Mouse (Mus musculus) stomach, adult 2 months (tissue): ENCODE results near the gene Gm43302. TPM values are rescaled to one million over a fixed set of nuclear protein-coding genes. Genes with fewer than 3 reads are reported as not detected.

ENCODE experiments used
- polyA plus RNA-seq: library from polyadenylated mRNA; depleted of rRNA; stranded (reverse); fragments of >200 nt; gene quantifications from 2 replicates; pipeline ENCODE4 v1.2.3, GENCODE M21; 2012; rRNA removed

Gm43302 gene
- polyA plus RNA-seq, result 0.13 TPM in 1 of 2 replicates, not detected in the other

DNA sequence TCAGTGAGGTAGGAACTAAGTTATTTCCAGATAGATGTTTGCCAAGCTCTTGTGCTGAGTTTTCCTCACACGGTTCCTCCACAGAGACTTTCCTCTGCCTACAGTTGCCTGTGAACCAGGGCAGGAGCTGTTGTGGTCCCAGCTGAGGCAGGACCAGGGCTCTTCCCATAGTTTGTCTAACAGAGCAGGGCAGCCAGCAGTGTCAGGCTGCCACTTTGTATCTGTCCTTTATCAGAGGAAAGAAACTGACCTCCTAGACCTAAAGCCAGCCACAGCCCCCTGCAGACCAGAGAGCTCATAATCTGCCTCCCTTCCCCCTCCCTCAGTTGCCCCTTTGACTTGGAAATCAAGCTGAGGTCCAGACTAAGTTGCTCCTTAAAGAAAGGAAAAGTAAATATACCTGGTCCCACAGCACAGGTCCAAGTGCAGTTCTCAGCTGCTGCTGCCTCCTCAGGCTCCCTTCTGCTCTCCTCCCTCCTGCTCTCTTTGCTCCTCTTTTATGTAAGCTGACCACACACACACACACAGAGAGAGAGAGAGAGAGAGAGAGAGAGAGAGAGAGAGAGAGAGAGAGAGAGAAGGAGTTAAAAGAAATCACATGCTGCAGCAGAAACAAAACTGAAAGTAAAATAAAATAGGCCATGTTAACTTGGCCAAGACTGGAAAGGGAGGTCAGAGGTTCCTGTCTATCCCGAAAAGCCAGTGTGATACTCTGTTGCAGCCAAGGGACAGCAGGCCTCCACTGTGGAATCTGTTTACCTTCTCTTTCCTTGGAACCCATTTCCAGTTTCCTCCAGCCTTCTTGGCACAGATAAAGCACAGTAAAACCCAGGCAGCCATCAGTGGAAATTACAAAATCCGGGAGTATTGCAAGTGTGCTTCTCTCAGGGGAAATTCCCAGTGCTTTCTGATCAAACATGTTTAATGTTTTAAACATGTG lies at the start of gene Gm43302, which contains the start of gene Gbp6:
Gene Gm43302, minus strand, starts transcription at position 470 of the 940 bp plus-strand sequence.
Gene Gbp6, minus strand, starts transcription at position 473 of the 940 bp plus-strand sequence.

GRCm38 (mm10) chr5:105239483-105240047 lies 53.9 kb downstream of the Gm43302 start, which contains the start of gene Gbp10:
TSS of gene Gbp10 (minus strand) at chr5:105239533.

Other genes starting within 250 kb of the Gm43302 start
- gene Gbp9, start 154.2 kb downstream of the Gm43302 start, polyA plus RNA-seq, result 0.17 and 0.50 TPM in 2 replicates
- 0.08 TPM in 1 of 2 replicates, not detected in the other for gene Gbp8, start 154.2 kb downstream of the Gm43302 start, polyA plus RNA-seq
- gene Gbp4, start 154.1 kb downstream of the Gm43302 start, polyA plus RNA-seq, result 0.27 and 1.2 TPM in 2 replicates
- 0.05 TPM in 1 of 2 replicates, not detected in the other for gene Gbp10, start 54.2 kb downstream of the Gm43302 start, polyA plus RNA-seq
- 0.23 and 0.40 TPM in 2 replicates for gene Gbp6, start within 50 bp of the Gm43302 start, polyA plus RNA-seq
- gene Lrrc8b, start 122.1 kb upstream of the Gm43302 start, polyA plus RNA-seq, result 1.4 and 2.1 TPM in 2 replicates
- 5.4 and 8.0 TPM in 2 replicates for gene Lrrc8c, start 225.7 kb upstream of the Gm43302 start, polyA plus RNA-seq